Mouse (Mus musculus): ENCODE measurements around the gene Bcl11a. TPM values are rescaled to one million over a fixed set of nuclear protein-coding genes. Genes with fewer than 3 reads are reported as not detected.

The Bcl11a gene
- polyA plus RNA-seq, 1 experiment from 2014 or later = 71.7 TPM

DNA sequence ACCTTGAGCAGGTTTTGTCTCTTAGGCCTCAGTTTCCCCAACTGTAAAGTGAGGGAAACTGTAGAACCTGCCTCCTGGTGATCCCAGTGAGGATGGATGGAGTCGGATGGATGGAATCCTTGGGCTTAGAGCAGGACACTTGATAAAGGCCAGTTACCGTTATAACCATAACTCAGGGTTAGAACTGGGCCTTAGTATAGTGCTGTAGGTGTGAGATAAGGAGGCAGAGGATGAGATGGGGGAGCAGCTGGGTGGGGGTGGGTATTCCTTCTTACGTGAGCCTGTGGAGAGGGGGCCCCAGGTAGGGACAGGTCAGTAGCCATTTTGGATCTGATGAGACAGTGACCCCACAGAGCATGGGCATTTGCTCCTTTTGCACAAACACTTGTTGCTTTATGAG lies 23.8 kb downstream of the Bcl11a start:
- no peak overlapping the region for H3K9ac ChIP-seq (ENCODE audit: low read depth, low read length)
- no peaks in the 10 kb centered on the region for H3K9me3 ChIP-seq (ENCODE audit: control insufficient read depth, low read length)
- 93% methylated on average over 3 of the region's 3 CpGs for WGBS
- peaks cover 20% of the 10 kb centered on the region for H3K4me1 ChIP-seq (replicated peaks; ENCODE audit: control insufficient read depth, insufficient read depth, low read length)
- H3K4me2 ChIP-seq (replicated peaks; ENCODE audit: low read depth, low read length) = no peak overlapping the region
- DNase-seq (ENCODE audit: low spot score) (no peak), ATAC-seq (ENCODE audit: low FRiP score) (no peak)
- peaks cover 2% of the 10 kb centered on the region; the same call in 1 of the 2 replicates for H3K36me3 ChIP-seq (ENCODE audit: control insufficient read depth, insufficient read depth, low read length)
- no peak overlapping the region for H3K27ac ChIP-seq (ENCODE audit: low read depth, low read length)
- no peaks in the 10 kb centered on the region for H3K27me3 ChIP-seq (ENCODE audit: control insufficient read depth, insufficient read depth, low read length)
- no peak overlapping the region for H3K4me3 ChIP-seq (ENCODE audit: low read depth, low read length)

- 69% methylated on average over 2 of the region's 2 CpGs for WGBS
- no peak overlapping the region for H3K27ac ChIP-seq (ENCODE audit: low read depth, low read length)
- DNase-seq (ENCODE audit: low spot score) (no peak), ATAC-seq (ENCODE audit: low FRiP score) (no peak)
- no peaks in the 10 kb centered on the region for H3K9me3 ChIP-seq (ENCODE audit: control insufficient read depth, low read length)
- H3K27me3 ChIP-seq (ENCODE audit: control insufficient read depth, insufficient read depth, low read length) = no peaks in the 10 kb centered on the region
- peaks cover 20% of the 10 kb centered on the region for H3K4me1 ChIP-seq (replicated peaks; ENCODE audit: control insufficient read depth, insufficient read depth, low read length)
- no peak overlapping the region for H3K4me3 ChIP-seq (ENCODE audit: low read depth, low read length)
- H3K36me3 ChIP-seq (ENCODE audit: control insufficient read depth, insufficient read depth, low read length) = peaks cover 2% of the 10 kb centered on the region; the same call in 1 of the 2 replicates
- no peak overlapping the region for H3K9ac ChIP-seq (ENCODE audit: low read depth, low read length)
- H3K4me2 ChIP-seq (replicated peaks; ENCODE audit: low read depth, low read length) = no peak overlapping the region
Observed at GRCm38 (mm10) chr11:24102372-24102771, 24.5 kb downstream of the Bcl11a start.

DNA sequence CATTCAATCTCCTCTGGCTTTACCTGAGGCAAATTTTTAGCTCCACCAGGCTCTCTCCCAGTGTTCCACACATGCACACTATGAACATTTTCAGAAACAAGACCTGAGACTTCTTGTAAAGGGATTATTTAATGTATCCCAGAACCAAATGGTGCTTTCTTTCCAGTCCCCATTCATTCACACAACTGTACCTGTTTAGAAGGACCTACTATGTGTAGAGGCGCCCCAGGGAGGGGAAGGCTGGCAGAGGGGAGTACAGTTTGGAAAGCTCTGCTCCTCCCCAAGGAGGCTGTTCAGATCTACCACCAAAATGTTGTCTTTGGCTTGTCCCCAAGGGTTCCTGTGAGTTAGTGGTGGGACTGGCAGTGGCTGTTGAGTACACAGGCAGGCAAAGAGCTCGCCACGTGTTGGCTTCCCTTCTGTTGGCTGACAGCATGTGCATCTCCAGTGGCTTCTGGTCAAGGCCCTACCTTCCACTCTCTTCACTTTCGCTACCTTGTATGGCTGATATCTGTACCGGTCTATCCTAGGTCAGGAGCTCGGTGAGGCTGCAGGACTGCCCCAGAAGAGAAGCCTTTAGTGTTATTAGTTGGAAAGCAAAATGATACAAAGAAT lies 25.4 kb downstream of the Bcl11a start:
- Histone ChIP-seq H3K4me2 (replicated peaks; ENCODE audit: low read depth, low read length) (no peak overlapping the region), H3K4me3 (ENCODE audit: low read depth, low read length) (no peak overlapping the region), H3K27me3 (ENCODE audit: control insufficient read depth, insufficient read depth, low read length) (no peaks in the 10 kb centered on the region), H3K27ac (ENCODE audit: low read depth, low read length) (no peak overlapping the region), H3K4me1 (replicated peaks; ENCODE audit: control insufficient read depth, insufficient read depth, low read length) (peaks cover 20% of the 10 kb centered on the region), H3K9ac (ENCODE audit: low read depth, low read length) (no peak overlapping the region), H3K36me3 (ENCODE audit: control insufficient read depth, insufficient read depth, low read length) (peaks cover 2% of the 10 kb centered on the region; the same call in 1 of the 2 replicates), H3K9me3 (ENCODE audit: control insufficient read depth, low read length) (no peaks in the 10 kb centered on the region)
- ATAC-seq (ENCODE audit: low FRiP score) (no peak), DNase-seq (ENCODE audit: low spot score) (no peak)
- 78% methylated on average over 6 of the region's 6 CpGs for WGBS

DNA sequence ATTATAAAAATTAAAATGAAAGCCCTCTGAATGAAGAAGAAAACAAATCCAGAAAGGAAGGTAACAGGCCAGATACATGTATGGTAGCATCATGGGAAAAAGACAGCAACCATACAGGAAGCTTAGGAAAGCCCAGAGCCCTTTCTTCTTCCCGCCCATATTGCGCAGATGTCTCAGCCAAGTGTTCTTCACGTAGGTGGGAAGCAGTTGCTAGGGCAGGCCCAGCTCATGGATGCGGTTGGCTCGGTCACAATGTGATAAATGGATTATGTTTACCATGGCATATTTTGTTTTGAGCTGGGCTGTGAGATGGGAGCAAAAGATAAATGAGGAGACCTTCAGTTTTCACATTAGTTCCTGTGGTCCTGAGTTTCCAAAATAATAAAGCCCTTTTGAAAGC lies 29.6 kb downstream of the Bcl11a start:
- ATAC-seq (ENCODE audit: low FRiP score) = no peak
- no peak overlapping the region for H3K27ac ChIP-seq (ENCODE audit: low read depth, low read length)
- no peaks in the 10 kb centered on the region for H3K27me3 ChIP-seq (ENCODE audit: control insufficient read depth, insufficient read depth, low read length)
- no peak overlapping the region for H3K4me3 ChIP-seq (ENCODE audit: low read depth, low read length)
- DNase-seq (ENCODE audit: low spot score) = no peak
- 80% methylated on average over 5 of the region's 5 CpGs for WGBS
- H3K4me2 ChIP-seq (replicated peaks; ENCODE audit: low read depth, low read length) = no peak overlapping the region
- no peak overlapping the region for H3K9ac ChIP-seq (ENCODE audit: low read depth, low read length)
- no peaks in the 10 kb centered on the region for H3K36me3 ChIP-seq (ENCODE audit: control insufficient read depth, insufficient read depth, low read length)
- peaks cover 6% of the 10 kb centered on the region; the same call in 1 of the 2 replicates for H3K4me1 ChIP-seq (replicated peaks; ENCODE audit: control insufficient read depth, insufficient read depth, low read length)
- H3K9me3 ChIP-seq (ENCODE audit: control insufficient read depth, low read length) = no peaks in the 10 kb centered on the region

- H3K9me3 ChIP-seq (ENCODE audit: control insufficient read depth, low read length) = no peaks in the 10 kb centered on the region
- H3K4me3 ChIP-seq (ENCODE audit: low read depth, low read length) = no peak overlapping the region
- H3K27ac ChIP-seq (ENCODE audit: low read depth, low read length) = no peak overlapping the region
- ATAC-seq (ENCODE audit: low FRiP score) (no peak), DNase-seq (ENCODE audit: low spot score) (no peak)
- no peak overlapping the region for H3K4me2 ChIP-seq (replicated peaks; ENCODE audit: low read depth, low read length)
- no peaks in the 10 kb centered on the region for H3K36me3 ChIP-seq (ENCODE audit: control insufficient read depth, insufficient read depth, low read length)
- no peak overlapping the region for H3K9ac ChIP-seq (ENCODE audit: low read depth, low read length)
- 79% methylated on average over 3 of the region's 3 CpGs for WGBS
- H3K4me1 ChIP-seq (replicated peaks; ENCODE audit: control insufficient read depth, insufficient read depth, low read length) = no peaks in the 10 kb centered on the region
- no peaks in the 10 kb centered on the region for H3K27me3 ChIP-seq (ENCODE audit: control insufficient read depth, insufficient read depth, low read length)
Observed at GRCm38 (mm10) chr11:24108974-24109373, 31.1 kb downstream of the Bcl11a start.

GRCm38 (mm10) chr11:24109388-24109787 lies 31.5 kb downstream of the Bcl11a start:
- Histone ChIP-seq H3K9ac (ENCODE audit: low read depth, low read length) (no peak overlapping the region), H3K36me3 (ENCODE audit: control insufficient read depth, insufficient read depth, low read length) (no peaks in the 10 kb centered on the region), H3K27me3 (ENCODE audit: control insufficient read depth, insufficient read depth, low read length) (no peaks in the 10 kb centered on the region), H3K9me3 (ENCODE audit: control insufficient read depth, low read length) (no peaks in the 10 kb centered on the region), H3K4me2 (replicated peaks; ENCODE audit: low read depth, low read length) (no peak overlapping the region), H3K4me3 (ENCODE audit: low read depth, low read length) (no peak overlapping the region), H3K4me1 (replicated peaks; ENCODE audit: control insufficient read depth, insufficient read depth, low read length) (no peaks in the 10 kb centered on the region), H3K27ac (ENCODE audit: low read depth, low read length) (no peak overlapping the region)
- DNase-seq (ENCODE audit: low spot score) (no peak), ATAC-seq (ENCODE audit: low FRiP score) (no peak)
- WGBS = 95% methylated on average over 3 of the region's 3 CpGs

DNA sequence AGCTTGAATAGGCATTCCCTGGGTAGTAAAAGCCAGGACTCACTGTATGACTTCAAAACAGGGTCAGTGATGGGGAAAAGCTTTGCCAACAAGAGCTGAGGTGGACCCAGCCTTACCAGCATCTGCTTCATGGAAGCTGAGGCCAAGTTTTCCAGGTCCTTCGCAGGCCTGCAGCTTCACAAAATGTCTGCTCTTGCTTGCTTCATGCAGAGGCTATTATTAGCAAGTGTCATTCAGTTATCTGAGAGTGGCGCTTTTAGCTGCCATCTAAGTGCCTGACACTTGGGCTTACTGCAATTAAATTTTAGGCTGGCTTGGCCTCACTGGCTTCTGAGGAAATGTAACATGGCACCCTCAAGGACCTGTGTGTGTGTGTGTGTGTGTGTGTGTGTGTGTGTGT lies 32.3 kb downstream of the Bcl11a start:
- H3K27me3 ChIP-seq (ENCODE audit: control insufficient read depth, insufficient read depth, low read length) = no peaks in the 10 kb centered on the region
- H3K4me2 ChIP-seq (replicated peaks; ENCODE audit: low read depth, low read length) = no peak overlapping the region
- no peaks in the 10 kb centered on the region for H3K36me3 ChIP-seq (ENCODE audit: control insufficient read depth, insufficient read depth, low read length)
- no peaks in the 10 kb centered on the region for H3K9me3 ChIP-seq (ENCODE audit: control insufficient read depth, low read length)
- 98% methylated on average over 2 of the region's 2 CpGs for WGBS
- no peak for ATAC-seq (ENCODE audit: low FRiP score)
- H3K9ac ChIP-seq (ENCODE audit: low read depth, low read length) = no peak overlapping the region
- H3K4me3 ChIP-seq (ENCODE audit: low read depth, low read length) = no peak overlapping the region
- no peak for DNase-seq (ENCODE audit: low spot score)
- H3K4me1 ChIP-seq (replicated peaks; ENCODE audit: control insufficient read depth, insufficient read depth, low read length) = no peaks in the 10 kb centered on the region
- no peak overlapping the region for H3K27ac ChIP-seq (ENCODE audit: low read depth, low read length)

DNA sequence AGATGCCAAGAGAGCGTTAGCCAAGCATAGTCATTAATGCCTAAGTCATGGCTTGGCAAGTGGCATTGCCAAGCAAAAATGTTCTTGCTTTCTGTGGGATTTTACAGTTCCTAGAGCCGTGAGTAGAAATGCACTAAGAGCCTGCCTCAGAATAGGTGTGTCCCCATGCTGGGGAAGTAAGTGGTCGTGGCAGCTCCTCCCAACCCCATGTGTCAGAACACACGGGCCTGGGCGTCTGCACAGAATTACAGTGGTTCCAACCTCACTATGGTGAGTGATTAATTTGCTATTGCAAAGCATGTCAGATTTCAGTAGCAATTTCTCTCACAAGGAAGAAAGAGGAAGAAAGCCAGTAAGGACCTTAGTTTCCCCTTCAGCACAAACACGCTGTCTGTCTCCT lies 33.9 kb downstream of the Bcl11a start:
- ATAC-seq (ENCODE audit: low FRiP score) (no peak), DNase-seq (ENCODE audit: low spot score) (no peak)
- Histone ChIP-seq H3K27me3 (ENCODE audit: control insufficient read depth, insufficient read depth, low read length) (no peaks in the 10 kb centered on the region), H3K9ac (ENCODE audit: low read depth, low read length) (no peak overlapping the region), H3K36me3 (ENCODE audit: control insufficient read depth, insufficient read depth, low read length) (no peaks in the 10 kb centered on the region), H3K4me2 (replicated peaks; ENCODE audit: low read depth, low read length) (no peak overlapping the region), H3K27ac (ENCODE audit: low read depth, low read length) (no peak overlapping the region), H3K4me3 (ENCODE audit: low read depth, low read length) (no peak overlapping the region), H3K9me3 (ENCODE audit: control insufficient read depth, low read length) (no peaks in the 10 kb centered on the region), H3K4me1 (replicated peaks; ENCODE audit: control insufficient read depth, insufficient read depth, low read length) (no peaks in the 10 kb centered on the region)
- 56% methylated on average over 6 of the region's 6 CpGs for WGBS

GRCm38 (mm10) chr11:24115017-24115752 lies 37.3 kb downstream of the Bcl11a start:
- Histone ChIP-seq H3K27ac (ENCODE audit: low read depth, low read length) (no peak overlapping the region), H3K4me2 (replicated peaks; ENCODE audit: low read depth, low read length) (no peak overlapping the region), H3K9me3 (ENCODE audit: control insufficient read depth, low read length) (no peaks in the 10 kb centered on the region), H3K4me1 (replicated peaks; ENCODE audit: control insufficient read depth, insufficient read depth, low read length) (peaks cover 2% of the 10 kb centered on the region; the same call in 1 of the 2 replicates), H3K27me3 (ENCODE audit: control insufficient read depth, insufficient read depth, low read length) (no peaks in the 10 kb centered on the region), H3K9ac (ENCODE audit: low read depth, low read length) (no peak overlapping the region), H3K36me3 (ENCODE audit: control insufficient read depth, insufficient read depth, low read length) (no peaks in the 10 kb centered on the region), H3K4me3 (ENCODE audit: low read depth, low read length) (no peak overlapping the region)
- no peak for ATAC-seq (ENCODE audit: low FRiP score)
- DNase-seq (ENCODE audit: low spot score) = no peak
- 84% methylated on average over 12 of the region's 12 CpGs for WGBS

Data from hindbrain, embryonic 11.5 days (tissue).